ENCODE assay signal across 11 mouse cellular contexts in genomic region chr2:165074081-165074884, GRCm38 (mm10). TPM values are rescaled to one million over a fixed set of nuclear protein-coding genes. Genes with fewer than 3 reads are reported as not detected.
DNase-seq lines count a peak whose midpoint lies in the region; ATAC-seq lines count a peak whose summit lies in the region.
"Had no signal": no experiment of that assay in that cellular context is flagged by ENCODE, and none has a peak within 500 bp of the region (broad histone marks: within the 10 kb centered on the region; RNA-seq: fewer than 3 reads in every experiment).

No protein-coding gene starts in this region.

- peak; percentile 78 to 85 for DNase-seq in heart, adult 18-20 months
- peak; percentile 26 for DNase-seq in 3T3-L1 (ENCODE audit: low read depth, low spot score)
- DNase-seq in cerebellum, adult 11-12 months, result peak; percentile 93
- DNase-seq in heart, postnatal 10 days, result peak; percentile 67 to 75
- no peak for DNase-seq in embryo, embryonic 9.5 days (ENCODE audit: extremely low spot score)

- H3K4me3 ChIP-seq in heart, embryonic 11.5 days (ENCODE audit: low read depth, low read length), result no peak overlapping the region
- no peak overlapping the region for H3K4me3 ChIP-seq in liver, embryonic 12.5 days

- 32% methylated on average over 11 of the region's 11 CpGs for WGBS in heart, embryonic 11.5 days (ENCODE audit: insufficient replicate concordance)
- 32% methylated on average over 11 of the region's 11 CpGs for WGBS in liver, embryonic 12.5 days (ENCODE audit: insufficient replicate concordance)

- intact Hi-C loops in heart, postnatal 10 days (cut with DNase I), result loop anchor here (2.0 kb wide), 2 partner anchors 263 to 287 kb away; no protein-coding TSS in a partner anchor

- H3K27me3 ChIP-seq in heart, embryonic 11.5 days (ENCODE audit: control insufficient read depth, insufficient read depth, low read length), result peaks cover 84% of the 10 kb centered on the region
- peaks cover 87% of the 10 kb centered on the region for H3K27me3 ChIP-seq in liver, embryonic 12.5 days (replicated peaks)

- no peaks in the 10 kb centered on the region for H3K36me3 ChIP-seq in heart, embryonic 11.5 days (ENCODE audit: control insufficient read depth, insufficient read depth, low read length)
- no peaks in the 10 kb centered on the region for H3K36me3 ChIP-seq in liver, embryonic 12.5 days

- no peak overlapping the region for H3K4me2 ChIP-seq in heart, embryonic 11.5 days
- H3K4me2 ChIP-seq in liver, embryonic 12.5 days, result no peak overlapping the region

- H3K9ac ChIP-seq in heart, embryonic 11.5 days (ENCODE audit: low read depth, low read length), result no peak overlapping the region
- no peak overlapping the region for H3K9ac ChIP-seq in liver, embryonic 12.5 days

- ATAC-seq in heart, embryonic 11.5 days (replicated peaks; ENCODE audit: insufficient number of reproducible peaks, low FRiP score, low TSS enrichment), result no peak
- ATAC-seq in liver, embryonic 12.5 days, result no peak
- ATAC-seq in erythroid progenitor cell, adult 5-6 weeks (replicated peaks; ENCODE audit: low FRiP score, poor library complexity, severe bottlenecking), result no peak

- no peak overlapping the region for H3K27ac ChIP-seq in heart, embryonic 11.5 days (ENCODE audit: low read depth, low read length)
- no peak overlapping the region for H3K27ac ChIP-seq in liver, embryonic 12.5 days
- H3K27ac ChIP-seq: kidney, postnatal 0 days had no signal

- no peaks in the 10 kb centered on the region for H3K9me3 ChIP-seq in heart, embryonic 11.5 days (replicated peaks; ENCODE audit: control insufficient read depth, low read length)
- no peaks in the 10 kb centered on the region for H3K9me3 ChIP-seq in liver, embryonic 12.5 days (replicated peaks)

- H3K4me1 ChIP-seq in heart, embryonic 11.5 days (ENCODE audit: control insufficient read depth, insufficient read depth, low read length), result no peaks in the 10 kb centered on the region
- no peaks in the 10 kb centered on the region for H3K4me1 ChIP-seq in liver, embryonic 12.5 days

RNA-seq across cellular contexts. Expression of gene 1700025C18Rik, which starts 16.3 kb away (rescaled TPM):
- not detected for total RNA-seq in heart, adult 18-20 months (2021)
- polyA plus RNA-seq in heart, embryonic 11.5 days (2014; fragmentation: Nextera tagmentation; extraction: Ambion mirVana), result not detected in 2 replicates
- not detected for total RNA-seq in heart, postnatal 10 days (2021)
- not detected in 2 replicates for polyA plus RNA-seq in liver, embryonic 12.5 days (2016; fragmentation: Nextera tagmentation; extraction: Ambion mirVana)
- not detected in 2 replicates for total RNA-seq in erythroid progenitor cell, adult 5-6 weeks (2015; ENCODE audit: low replicate concordance)
- total RNA-seq in erythroid progenitor cell, adult 5-6 weeks (2017; ENCODE audit: low replicate concordance), result not detected in 2 replicates
- polyA plus RNA-seq: kidney, postnatal 0 days; liver, embryonic 16.5 days; neural tube, embryonic 14.5 days had no signal

RNA-seq across cellular contexts. Expression of gene Cd40, which starts 18.9 kb away (rescaled TPM):
- total RNA-seq in heart, adult 18-20 months (2021), result 1 to 10 TPM; 1.6 to 2.3 TPM
- 9.6 and 9.7 TPM in 2 replicates for polyA plus RNA-seq in heart, embryonic 11.5 days (2014; fragmentation: Nextera tagmentation; extraction: Ambion mirVana)
- total RNA-seq in heart, postnatal 10 days (2021), result 1 to 10 TPM; 5.3 to 6.5 TPM
- 3.2 and 3.9 TPM in 2 replicates for polyA plus RNA-seq in liver, embryonic 12.5 days (2016; fragmentation: Nextera tagmentation; extraction: Ambion mirVana)
- 5.0 TPM in 1 of 2 replicates, not detected in the other for total RNA-seq in erythroid progenitor cell, adult 5-6 weeks (2015; ENCODE audit: low replicate concordance)
- total RNA-seq in erythroid progenitor cell, adult 5-6 weeks (2017; ENCODE audit: low replicate concordance), result 0.08 and 3.6 TPM in 2 replicates

RNA-seq across cellular contexts. Expression of gene Ncoa5, which starts 39.6 kb away (rescaled TPM):
- total RNA-seq in heart, adult 18-20 months (2021), result 10 to 100 TPM; 17.7 to 19.9 TPM
- polyA plus RNA-seq in heart, embryonic 11.5 days (2014; fragmentation: Nextera tagmentation; extraction: Ambion mirVana), result 36.0 and 39.8 TPM in 2 replicates
- 10 to 100 TPM; 24.6 to 26.1 TPM for total RNA-seq in heart, postnatal 10 days (2021)
- polyA plus RNA-seq in liver, embryonic 12.5 days (2016; fragmentation: Nextera tagmentation; extraction: Ambion mirVana), result 33.2 and 34.4 TPM in 2 replicates
- total RNA-seq in erythroid progenitor cell, adult 5-6 weeks (2015; ENCODE audit: low replicate concordance), result 8.4 and 9.0 TPM in 2 replicates
- 13.5 and 20.0 TPM in 2 replicates for total RNA-seq in erythroid progenitor cell, adult 5-6 weeks (2017; ENCODE audit: low replicate concordance)
